Mouse (Mus musculus): Measurements from ENCODE around the gene Polr1a. TPM values are rescaled to one million over a fixed set of nuclear protein-coding genes. Genes with fewer than 3 reads are reported as not detected.

Polr1a gene
- total RNA-seq, 2 experiments from 2014 or later = 31.3 to 35.4 TPM

Other genes starting within 250 kb of the Polr1a start
- gene Reep1, start 201.5 kb upstream of the Polr1a start, total RNA-seq (2021) = 10 to 100 TPM; 84.7 to 92.8 TPM
- gene Mrpl35, start 82.1 kb upstream of the Polr1a start, total RNA-seq (2021) = 10 to 100 TPM; 31.7 to 32.0 TPM
- gene Immt, start 77.7 kb upstream of the Polr1a start, total RNA-seq (2021) = 100 to 1,000 TPM; 245 to 287 TPM
- 10 to 100 TPM; 70.4 to 78.1 TPM for gene Ptcd3, start 303 bp upstream of the Polr1a start, total RNA-seq (2021)
- 10 to 100 TPM; 83.7 to 88.8 TPM for gene St3gal5, start 188.5 kb downstream of the Polr1a start, total RNA-seq (2021)